Mouse (Mus musculus): ENCODE results near the gene Gclc. TPM values are rescaled to one million over a fixed set of nuclear protein-coding genes. Genes with fewer than 3 reads are reported as not detected.

The Gclc gene
- total and polyA plus RNA-seq, 2 experiments from 2014 or later = 16.9 to 24.9 TPM

DNA sequence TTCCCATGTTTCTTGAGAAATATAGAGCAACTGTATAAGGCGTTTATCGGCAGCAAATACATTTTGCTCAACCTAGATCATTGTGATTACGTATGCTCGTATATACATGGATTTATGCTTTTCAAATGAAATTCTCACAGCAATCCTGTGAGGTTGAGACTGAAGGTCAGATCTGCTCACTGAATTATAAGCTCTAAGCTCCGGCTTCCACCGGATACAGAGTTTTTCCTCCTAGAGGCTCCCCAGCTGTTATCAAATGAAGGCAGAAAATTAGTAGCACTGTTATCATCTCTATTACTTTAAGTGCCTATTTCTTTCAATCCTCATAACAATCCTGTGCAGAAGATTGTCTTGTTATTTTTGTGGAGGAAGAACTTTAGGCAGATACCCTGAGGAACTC, 80.8 kb downstream of the Gclc start:
- Histone ChIP-seq H3K27me3 (ENCODE audit: insufficient read depth, low read length) (no peaks in the 10 kb centered on the region), H3K9ac (replicated peaks; ENCODE audit: low read length) (no peak overlapping the region), H3K4me1 (ENCODE audit: insufficient read depth, low read length) (no peaks in the 10 kb centered on the region), H3K4me3 (ENCODE audit: low read length) (no peak overlapping the region), H3K36me3 (ENCODE audit: insufficient read depth, low read length) (no peaks in the 10 kb centered on the region), H3K9me3 (ENCODE audit: low read length) (no peaks in the 10 kb centered on the region), H3K27ac (no peak overlapping the region), H3K4me2 (ENCODE audit: low read depth, low read length) (no peak overlapping the region)
- no peak for ATAC-seq
- 85% methylated on average over 6 of the region's 6 CpGs for WGBS
- no peak for TF ChIP-seq CTCF (IDR thresholded peaks at IDR 0.05; ENCODE audit: low read depth)
- DNase-seq (ENCODE audit: low spot score) = no peak

DNA sequence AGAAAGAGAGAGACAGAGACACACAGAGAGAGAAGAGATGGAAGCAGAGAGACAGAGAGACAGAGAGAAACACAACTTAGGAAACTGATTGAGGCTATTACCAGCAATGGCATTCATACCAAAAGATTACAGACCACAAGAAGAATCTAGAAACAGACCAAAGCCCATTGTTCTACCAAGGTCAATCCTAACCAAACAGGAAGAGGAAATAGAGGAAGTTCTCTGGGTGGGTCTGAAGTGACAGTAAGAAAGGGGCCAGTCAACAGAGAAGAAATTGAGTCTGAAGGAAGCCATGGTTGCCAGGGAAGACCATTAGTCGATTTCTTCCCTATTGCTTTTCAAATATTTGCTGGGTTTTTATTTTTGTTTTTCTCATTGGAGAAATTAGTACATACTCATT, 81.4 kb downstream of the Gclc start:
- no peak overlapping the region for H3K27ac ChIP-seq
- H3K27me3 ChIP-seq (ENCODE audit: insufficient read depth, low read length) = no peaks in the 10 kb centered on the region
- H3K4me3 ChIP-seq (ENCODE audit: low read length) = no peak overlapping the region
- H3K9ac ChIP-seq (replicated peaks; ENCODE audit: low read length) = no peak overlapping the region
- H3K36me3 ChIP-seq (ENCODE audit: insufficient read depth, low read length) = no peaks in the 10 kb centered on the region
- no peak for DNase-seq (ENCODE audit: low spot score)
- no peak overlapping the region for H3K4me2 ChIP-seq (ENCODE audit: low read depth, low read length)
- WGBS = 86% methylated on average over 1 of the region's 1 CpGs
- no peaks in the 10 kb centered on the region for H3K4me1 ChIP-seq (ENCODE audit: insufficient read depth, low read length)
- TF ChIP-seq CTCF (IDR thresholded peaks at IDR 0.05; ENCODE audit: low read depth) = no peak
- ATAC-seq = no peak
- H3K9me3 ChIP-seq (ENCODE audit: low read length) = no peaks in the 10 kb centered on the region

DNA sequence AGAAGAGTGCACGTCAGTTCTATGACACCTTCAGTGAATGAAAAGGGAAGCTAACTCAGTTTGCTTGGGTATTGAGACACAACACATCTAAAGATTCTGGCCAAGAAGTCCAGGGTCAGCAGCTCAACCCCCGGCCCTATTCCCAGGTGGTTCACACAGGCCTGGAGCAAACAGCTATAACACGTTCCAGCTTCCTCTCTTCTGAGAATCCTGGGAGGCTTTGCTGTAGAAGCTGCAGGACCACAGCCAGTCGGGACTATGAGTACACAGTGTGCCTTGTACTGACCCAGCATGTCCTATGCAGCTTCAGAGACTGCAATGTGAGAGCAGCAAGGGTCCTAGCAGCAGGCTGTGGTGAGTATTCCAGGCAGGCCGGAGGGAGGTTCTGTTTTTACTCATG, 84.3 kb downstream of the Gclc start:
- Histone ChIP-seq H3K9ac (replicated peaks; ENCODE audit: low read length) (no peak overlapping the region), H3K27ac (no peak overlapping the region), H3K9me3 (ENCODE audit: low read length) (no peaks in the 10 kb centered on the region), H3K4me3 (ENCODE audit: low read length) (no peak overlapping the region), H3K36me3 (ENCODE audit: insufficient read depth, low read length) (no peaks in the 10 kb centered on the region), H3K4me1 (ENCODE audit: insufficient read depth, low read length) (no peaks in the 10 kb centered on the region), H3K4me2 (ENCODE audit: low read depth, low read length) (no peak overlapping the region), H3K27me3 (ENCODE audit: insufficient read depth, low read length) (no peaks in the 10 kb centered on the region)
- ATAC-seq = no peak
- no peak for DNase-seq (ENCODE audit: low spot score)
- no peak for TF ChIP-seq CTCF (IDR thresholded peaks at IDR 0.05; ENCODE audit: low read depth)
- WGBS = 75% methylated on average over 5 of the region's 5 CpGs

Other genes starting within 250 kb of the Gclc start
- 19.8 and 49.7 TPM in 2 replicates for gene Lrrc1, start 209.7 kb upstream of the Gclc start, total RNA-seq (2014; rRNA removed)
- 7.4 and 7.6 TPM in 2 replicates for gene Lrrc1, start 209.7 kb upstream of the Gclc start, polyA plus RNA-seq (2015; fragmentation: Nextera tagmentation; extraction: Ambion mirVana)
- gene Klhl31, start 118.0 kb upstream of the Gclc start, total RNA-seq (2014; rRNA removed) = 0.05 and 0.36 TPM in 2 replicates
- gene Klhl31, start 118.0 kb upstream of the Gclc start, polyA plus RNA-seq (2015; fragmentation: Nextera tagmentation; extraction: Ambion mirVana) = 0.14 and 0.20 TPM in 2 replicates
- gene Elovl5, start 162.8 kb downstream of the Gclc start, total RNA-seq (2014; rRNA removed) = 90.5 and 92.4 TPM in 2 replicates
- gene Elovl5, start 162.8 kb downstream of the Gclc start, polyA plus RNA-seq (2015; fragmentation: Nextera tagmentation; extraction: Ambion mirVana) = 70.7 and 71.6 TPM in 2 replicates

All from hindbrain, postnatal 0 days (tissue).